Mouse (Mus musculus): ENCODE results near the gene Nfs1.
"Not testable (repeated sequence)": the region's sequence is repeated elsewhere in the genome, so short reads cannot be mapped to it uniquely, and the experiment has no call there.

Nfs1 gene

GRCm38 (mm10) chr2:156145486-156146130 is 1.6 kb upstream of the Nfs1 start:
- DNase-seq (ENCODE audit: low read depth, low spot score): no peak

- no peak for DNase-seq (ENCODE audit: low read depth, low spot score)
Observed at GRCm38 (mm10) chr2:156143367-156143766, 619 bp downstream of the Nfs1 start.

DNA sequence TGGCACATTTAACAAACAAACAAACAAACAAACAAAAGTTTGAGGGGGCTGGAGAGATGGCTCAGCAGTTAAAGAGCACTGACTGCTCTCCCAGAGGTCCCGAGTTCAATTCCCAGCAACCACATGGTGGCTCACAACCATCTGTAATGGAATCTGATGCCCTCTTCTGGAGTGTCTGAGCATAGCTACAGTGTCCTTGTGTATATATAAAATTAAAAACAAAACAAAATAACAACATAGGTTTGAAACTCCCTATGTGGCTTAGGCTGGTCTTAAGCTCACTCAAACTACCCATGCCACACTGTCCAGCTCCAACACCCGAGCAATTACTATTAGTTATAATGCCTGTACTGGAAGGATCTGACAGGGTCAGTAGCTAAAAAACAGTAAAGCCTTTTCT is 1.2 kb downstream of the Nfs1 start:
- DNase-seq (ENCODE audit: low read depth, low spot score): no peak

DNA sequence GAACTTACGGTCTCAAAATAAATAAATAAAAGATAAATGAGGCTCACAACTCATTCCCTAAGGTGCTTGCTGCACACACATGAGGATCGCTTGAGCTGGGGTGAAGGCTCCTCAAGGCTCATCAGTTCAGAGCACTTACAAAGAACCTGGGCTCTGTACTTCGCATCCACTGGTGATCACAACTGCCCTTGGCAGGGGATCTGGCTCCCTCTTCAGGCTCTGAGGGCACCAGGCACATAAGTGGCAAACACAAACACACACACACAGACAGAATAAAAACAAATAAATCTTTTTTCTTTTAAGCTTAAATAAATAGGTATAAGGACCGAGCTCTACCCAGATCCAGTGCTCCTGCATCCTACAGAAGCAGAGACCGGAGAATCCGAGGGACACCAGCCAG is 8.3 kb downstream of the Nfs1 start:
- DNase-seq (ENCODE audit: low read depth, low spot score): no peak

DNA sequence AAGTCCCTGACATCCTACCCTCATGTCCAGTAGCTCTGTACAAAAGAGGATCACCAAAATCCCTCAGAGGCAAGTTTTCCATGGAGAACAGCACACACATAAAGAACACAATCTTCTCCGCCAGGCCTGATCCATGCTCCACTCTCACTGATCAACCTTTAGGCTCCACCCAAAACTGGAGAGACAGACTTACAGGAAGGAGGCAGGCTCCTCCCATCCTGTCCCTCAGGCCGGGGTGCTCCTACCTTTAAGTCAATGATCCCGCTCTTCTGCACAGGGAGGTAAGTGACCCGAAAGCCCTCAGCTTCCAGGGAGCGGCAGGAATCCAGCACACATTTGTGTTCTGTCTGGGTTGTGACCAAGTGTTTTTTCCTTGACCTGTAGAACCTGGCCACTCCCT is 9.8 kb downstream of the Nfs1 start:
- no peak for DNase-seq (ENCODE audit: low read depth, low spot score)

- no peak for DNase-seq (ENCODE audit: low read depth, low spot score)
Observed at GRCm38 (mm10) chr2:156126992-156127391, 17.0 kb downstream of the Nfs1 start, which contains the start of gene Gm28036. Gene Gm28036, minus strand, starts transcription at chr2:156127092.

DNA sequence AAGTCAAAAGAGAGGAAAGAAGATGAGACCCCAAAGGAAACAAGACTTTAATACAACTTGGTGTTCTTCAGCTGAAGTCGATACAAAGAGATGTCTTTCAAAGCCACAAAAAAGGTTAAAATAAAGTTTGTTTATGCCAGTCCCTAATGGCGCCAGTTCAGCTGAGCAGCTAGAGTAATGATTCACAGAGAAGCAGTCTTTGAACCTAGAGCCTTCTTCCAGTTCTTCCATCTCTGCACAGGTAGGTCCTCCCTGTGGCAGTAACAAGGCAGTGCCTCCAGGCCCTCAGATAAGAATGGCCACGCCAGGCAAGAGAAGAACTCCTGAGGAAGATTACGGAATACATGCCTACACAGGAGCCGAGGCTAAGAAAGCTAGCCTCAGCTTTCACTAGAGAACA is 20.3 kb downstream of the Nfs1 start:
- DNase-seq (ENCODE audit: low read depth, low spot score): no peak

GRCm38 (mm10) chr2:156119566-156119965 is 24.4 kb downstream of the Nfs1 start:
- DNase-seq (ENCODE audit: low read depth, low spot score): no peak

GRCm38 (mm10) chr2:156112080-156112423 is 31.9 kb downstream of the Nfs1 start:
- not testable (repeated sequence) for DNase-seq (ENCODE audit: low read depth, low spot score)

GRCm38 (mm10) chr2:156111358-156112079 is 32.5 kb downstream of the Nfs1 start, which contains the start of the genes Cpne1 and Rbm12:
Gene Cpne1, minus strand, starts transcription at chr2:156111965.
Gene Rbm12, minus strand, starts transcription at chr2:156111978.
- peak; percentile 93 for DNase-seq (ENCODE audit: low read depth, low spot score)

- DNase-seq (ENCODE audit: low read depth, low spot score): peak; percentile 40
Observed at GRCm38 (mm10) chr2:156110627-156111357, 33.2 kb downstream of the Nfs1 start.

DNA sequence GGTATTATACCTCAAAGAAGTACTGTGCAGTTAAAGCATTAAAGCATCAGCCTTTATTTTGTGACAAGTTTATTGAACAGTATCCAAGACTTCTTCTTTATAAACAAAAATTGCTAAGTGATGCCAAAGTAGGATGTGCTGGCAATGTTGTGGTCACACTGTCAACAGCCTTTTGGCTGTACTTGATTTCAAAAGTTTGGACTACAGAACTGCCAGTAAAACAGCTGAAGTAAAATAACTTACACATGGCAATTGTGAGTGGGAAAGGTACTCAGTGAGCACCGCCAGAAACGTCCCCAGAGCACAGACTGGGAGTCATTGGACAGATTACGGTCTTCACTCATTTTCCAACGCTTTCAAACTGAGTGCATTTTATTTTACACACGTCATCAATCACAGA is 52.1 kb downstream of the Nfs1 start:
- no peak for DNase-seq (ENCODE audit: low read depth, low spot score)

DNA sequence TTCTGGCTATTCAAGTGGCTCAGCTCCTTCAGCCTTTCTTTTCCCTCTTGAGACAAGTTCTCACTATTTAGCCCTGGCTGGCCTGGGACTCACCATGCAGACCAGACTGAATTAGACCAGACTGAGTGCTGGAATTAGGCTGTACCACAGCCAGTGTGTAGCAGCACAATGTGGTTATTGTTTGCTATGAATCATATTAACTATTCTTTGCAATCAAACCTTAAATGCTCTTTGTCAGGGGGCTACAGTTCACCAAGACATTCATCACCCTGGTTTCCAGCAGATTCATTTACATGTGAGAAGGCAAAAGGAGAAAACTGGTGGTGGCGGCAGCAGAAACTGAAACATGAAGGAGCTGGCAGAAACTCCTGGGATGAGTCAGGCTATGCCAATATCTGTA is 54.2 kb downstream of the Nfs1 start:
- no peak for DNase-seq (ENCODE audit: low read depth, low spot score)

GRCm38 (mm10) chr2:156087391-156088110 is 56.4 kb downstream of the Nfs1 start:
- no peak for DNase-seq (ENCODE audit: low read depth, low spot score)

DNA sequence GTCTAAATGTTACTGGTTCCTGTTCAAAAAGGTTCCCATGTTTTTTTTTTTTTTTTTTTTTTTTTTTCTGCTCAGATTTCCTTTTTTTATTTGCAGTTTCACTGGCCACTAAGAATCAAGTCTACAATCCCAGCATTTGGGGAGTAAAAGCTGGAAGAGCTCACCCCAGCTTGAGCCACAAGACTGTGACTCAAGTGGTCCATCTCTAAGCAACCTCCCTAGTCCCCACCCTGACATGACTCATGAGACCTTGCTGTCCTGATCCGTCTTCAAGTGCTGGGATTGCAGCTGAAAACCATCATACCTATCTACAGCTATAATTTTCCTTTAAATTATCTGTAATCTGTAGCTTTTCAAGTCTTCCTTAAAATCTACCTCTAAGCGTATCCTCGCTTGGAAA is 59.4 kb downstream of the Nfs1 start:
- no peak for DNase-seq (ENCODE audit: low read depth, low spot score)

GRCm38 (mm10) chr2:156080391-156080790 is 63.6 kb downstream of the Nfs1 start:
- no peak for DNase-seq (ENCODE audit: low read depth, low spot score)

GRCm38 (mm10) chr2:156079674-156080073 is 64.3 kb downstream of the Nfs1 start:
- DNase-seq (ENCODE audit: low read depth, low spot score): no peak

DNA sequence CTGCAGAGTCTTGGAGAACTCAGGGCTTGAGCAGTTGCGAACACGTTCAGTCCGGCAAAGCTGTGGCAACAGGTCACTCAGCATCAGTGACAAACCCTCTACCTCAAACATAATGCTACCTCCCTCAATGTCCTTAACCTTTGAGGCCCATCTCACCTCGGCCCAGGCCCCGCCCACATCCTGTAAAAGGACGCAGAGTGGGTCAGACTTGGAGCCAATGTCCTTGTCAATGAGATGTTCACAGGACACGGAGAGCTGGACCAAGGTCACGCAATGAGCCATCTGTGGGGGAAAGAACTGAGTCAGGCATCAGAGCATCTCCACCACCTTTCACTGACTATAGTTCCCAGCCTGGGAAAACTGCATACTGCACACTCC is 64.8 kb downstream of the Nfs1 start:
- DNase-seq (ENCODE audit: low read depth, low spot score): no peak

GRCm38 (mm10) chr2:156078421-156079182 is 65.4 kb downstream of the Nfs1 start:
- no peak for DNase-seq (ENCODE audit: low read depth, low spot score)

- DNase-seq (ENCODE audit: low read depth, low spot score): no peak
Observed at GRCm38 (mm10) chr2:156077461-156077860, 66.5 kb downstream of the Nfs1 start.

- DNase-seq (ENCODE audit: low read depth, low spot score): no peak
Observed at GRCm38 (mm10) chr2:156073725-156074124, 70.3 kb downstream of the Nfs1 start.
